Mouse (Mus musculus): ENCODE data around the gene Ppfibp1. TPM values are rescaled to one million over a fixed set of nuclear protein-coding genes. Genes with fewer than 3 reads are reported as not detected.

The Ppfibp1 gene
- total and polyA plus RNA-seq, 2 experiments: 6.9 to 20.8 TPM

- Histone ChIP-seq H3K4me3 (ENCODE audit: insufficient read depth, low read depth, low read length) (no peak overlapping the region), H3K4me1 (ENCODE audit: control insufficient read depth, insufficient read depth, low read length) (peaks cover 13% of the 10 kb centered on the region), H3K27ac (replicated peaks; ENCODE audit: insufficient read depth, low read depth, low read length) (no peak overlapping the region), H3K36me3 (ENCODE audit: control insufficient read depth, insufficient read depth, low read length) (peaks cover 4% of the 10 kb centered on the region; the same call in 1 of the 2 replicates), H3K27me3 (ENCODE audit: control insufficient read depth, insufficient read depth, low read length) (no peaks in the 10 kb centered on the region), H3K9ac (ENCODE audit: low read depth, low read length) (no peak overlapping the region), H3K79me2 (ENCODE audit: control insufficient read depth, insufficient read depth, low read length) (peaks cover 9% of the 10 kb centered on the region; the same call in 1 of the 2 replicates)
- TF ChIP-seq POLR2A (IDR thresholded peaks at IDR 0.05; ENCODE audit: extremely low read depth, insufficient read depth, low read length) (no peak), CTCF (IDR thresholded peaks at IDR 0.05; ENCODE audit: low read depth, low read length) (no peak)
- DNase-seq (ENCODE audit: extremely low read depth, low read depth, low spot score): no peak
- WGBS: 80% methylated on average over 2 of the region's 2 CpGs
Observed at GRCm38 (mm10) chr6:146890215-146890614, 1.9 kb downstream of the Ppfibp1 start.

- Histone ChIP-seq H3K9ac (ENCODE audit: low read depth, low read length) (no peak overlapping the region; the same call in 1 of the 2 replicates), H3K79me2 (ENCODE audit: control insufficient read depth, insufficient read depth, low read length) (peaks cover 9% of the 10 kb centered on the region; the same call in 1 of the 2 replicates), H3K4me1 (ENCODE audit: control insufficient read depth, insufficient read depth, low read length) (peaks cover 13% of the 10 kb centered on the region), H3K27me3 (ENCODE audit: control insufficient read depth, insufficient read depth, low read length) (no peaks in the 10 kb centered on the region), H3K27ac (replicated peaks; ENCODE audit: insufficient read depth, low read depth, low read length) (no peak overlapping the region), H3K4me3 (ENCODE audit: insufficient read depth, low read depth, low read length) (no peak overlapping the region), H3K36me3 (ENCODE audit: control insufficient read depth, insufficient read depth, low read length) (peaks cover 4% of the 10 kb centered on the region; the same call in 1 of the 2 replicates)
- DNase-seq (ENCODE audit: extremely low read depth, low read depth, low spot score): no peak
- TF ChIP-seq CTCF (IDR thresholded peaks at IDR 0.05; ENCODE audit: low read depth, low read length) (no peak), POLR2A (IDR thresholded peaks at IDR 0.05; ENCODE audit: extremely low read depth, insufficient read depth, low read length) (no peak)
Observed at GRCm38 (mm10) chr6:146890633-146891032, 2.3 kb downstream of the Ppfibp1 start.

GRCm38 (mm10) chr6:146893890-146894289 lies 5.6 kb downstream of the Ppfibp1 start:
- no peak overlapping the region for H3K9ac ChIP-seq (ENCODE audit: low read depth, low read length)
- 65% methylated on average over 2 of the region's 2 CpGs for WGBS

DNA sequence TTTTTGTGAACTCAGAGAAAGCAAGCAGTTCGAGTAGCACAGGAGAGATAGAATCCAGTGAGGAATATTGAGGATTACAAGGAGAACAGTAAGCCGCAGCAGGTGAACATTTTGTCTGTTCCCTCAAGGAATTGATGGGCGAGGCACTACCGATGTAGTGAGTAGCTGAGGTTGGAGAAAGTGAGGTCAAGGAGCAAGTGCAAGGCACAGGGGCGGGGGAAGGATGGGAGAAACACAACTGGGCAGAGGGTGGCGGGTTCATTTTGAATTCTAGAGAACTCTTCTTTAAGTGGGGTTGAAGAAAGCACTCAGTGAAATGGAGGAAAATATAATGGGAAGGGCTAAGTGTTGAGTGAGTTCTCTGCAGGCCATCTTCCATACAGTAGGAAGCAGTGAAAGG lies 10.4 kb downstream of the Ppfibp1 start:
- WGBS: 93% methylated on average over 6 of the region's 6 CpGs
- Histone ChIP-seq H3K27ac (replicated peaks; ENCODE audit: insufficient read depth, low read depth, low read length) (no peak overlapping the region), H3K4me1 (ENCODE audit: control insufficient read depth, insufficient read depth, low read length) (peaks cover 2% of the 10 kb centered on the region), H3K4me3 (ENCODE audit: insufficient read depth, low read depth, low read length) (no peak overlapping the region), H3K36me3 (ENCODE audit: control insufficient read depth, insufficient read depth, low read length) (no peaks in the 10 kb centered on the region), H3K9ac (ENCODE audit: low read depth, low read length) (no peak overlapping the region), H3K79me2 (ENCODE audit: control insufficient read depth, insufficient read depth, low read length) (peaks cover 9% of the 10 kb centered on the region; the same call in 1 of the 2 replicates), H3K27me3 (ENCODE audit: control insufficient read depth, insufficient read depth, low read length) (no peaks in the 10 kb centered on the region)
- TF ChIP-seq POLR2A (IDR thresholded peaks at IDR 0.05; ENCODE audit: extremely low read depth, insufficient read depth, low read length) (no peak), CTCF (IDR thresholded peaks at IDR 0.05; ENCODE audit: low read depth, low read length) (no peak)
- DNase-seq (ENCODE audit: extremely low read depth, low read depth, low spot score): no peak

More at GRCm38 (mm10) chr6:146893890-146894289, 5.6 kb downstream of the Ppfibp1 start:
- no peak for DNase-seq (ENCODE audit: extremely low read depth, low read depth, low spot score)
- H3K4me1 ChIP-seq (ENCODE audit: control insufficient read depth, insufficient read depth, low read length): peaks cover 13% of the 10 kb centered on the region
- peaks cover 4% of the 10 kb centered on the region; the same call in 1 of the 2 replicates for H3K36me3 ChIP-seq (ENCODE audit: control insufficient read depth, insufficient read depth, low read length)
- no peaks in the 10 kb centered on the region for H3K27me3 ChIP-seq (ENCODE audit: control insufficient read depth, insufficient read depth, low read length)
- no peak overlapping the region for H3K27ac ChIP-seq (replicated peaks; ENCODE audit: insufficient read depth, low read depth, low read length)
- TF ChIP-seq POLR2A (IDR thresholded peaks at IDR 0.05; ENCODE audit: extremely low read depth, insufficient read depth, low read length) (no peak), CTCF (IDR thresholded peaks at IDR 0.05; ENCODE audit: low read depth, low read length) (no peak)
- H3K4me3 ChIP-seq (ENCODE audit: insufficient read depth, low read depth, low read length): no peak overlapping the region
- H3K79me2 ChIP-seq (ENCODE audit: control insufficient read depth, insufficient read depth, low read length): peaks cover 5% of the 10 kb centered on the region; the same call in 1 of the 2 replicates

DNA sequence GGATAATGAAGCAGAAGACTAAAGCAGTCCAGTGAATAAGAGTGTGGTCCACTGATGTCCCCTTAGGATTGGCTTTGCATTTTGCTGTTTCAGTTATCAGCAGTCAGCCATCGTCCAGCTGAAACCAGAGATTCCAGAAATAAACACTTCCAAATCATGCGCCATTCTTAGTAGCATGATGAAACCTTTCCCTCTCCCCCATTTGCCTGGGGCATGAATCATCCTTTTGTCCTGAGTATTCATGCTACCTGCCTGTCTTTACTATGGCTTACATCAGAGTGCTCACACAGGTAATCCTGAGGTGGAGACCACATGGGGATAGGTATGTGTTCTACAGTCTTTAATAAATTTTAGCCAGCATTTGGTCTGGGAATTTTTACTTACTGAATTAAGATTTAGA lies 11.4 kb downstream of the Ppfibp1 start:
- 60% methylated on average over 2 of the region's 2 CpGs for WGBS
- no peak overlapping the region for H3K27ac ChIP-seq (replicated peaks; ENCODE audit: insufficient read depth, low read depth, low read length)
- peaks cover 9% of the 10 kb centered on the region; the same call in 1 of the 2 replicates for H3K79me2 ChIP-seq (ENCODE audit: control insufficient read depth, insufficient read depth, low read length)
- TF ChIP-seq CTCF (IDR thresholded peaks at IDR 0.05; ENCODE audit: low read depth, low read length) (no peak), POLR2A (IDR thresholded peaks at IDR 0.05; ENCODE audit: extremely low read depth, insufficient read depth, low read length) (no peak)
- H3K36me3 ChIP-seq (ENCODE audit: control insufficient read depth, insufficient read depth, low read length): no peaks in the 10 kb centered on the region
- no peaks in the 10 kb centered on the region for H3K27me3 ChIP-seq (ENCODE audit: control insufficient read depth, insufficient read depth, low read length)
- no peak for DNase-seq (ENCODE audit: extremely low read depth, low read depth, low spot score)
- peaks cover 10% of the 10 kb centered on the region for H3K4me1 ChIP-seq (ENCODE audit: control insufficient read depth, insufficient read depth, low read length)
- no peak overlapping the region for H3K4me3 ChIP-seq (ENCODE audit: insufficient read depth, low read depth, low read length)
- H3K9ac ChIP-seq (ENCODE audit: low read depth, low read length): no peak overlapping the region

DNA sequence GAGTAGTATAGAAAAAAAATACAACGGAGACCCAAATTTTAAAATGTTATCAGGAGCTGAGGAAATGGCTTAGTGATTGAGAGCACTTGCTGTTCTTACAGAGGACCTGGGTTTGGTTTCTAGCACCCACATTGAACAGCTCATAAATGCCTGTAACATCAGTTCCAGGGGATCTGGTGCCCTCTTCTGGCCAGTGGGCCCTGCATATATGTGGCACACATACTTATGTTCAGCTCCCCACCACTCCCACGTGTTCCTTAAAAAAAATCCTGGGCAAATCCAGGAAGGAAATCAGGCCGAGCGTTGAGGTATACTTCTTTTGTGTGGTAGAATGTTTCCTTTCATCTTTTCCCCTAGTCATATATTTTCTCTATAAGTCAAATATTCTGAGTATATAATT lies 13.6 kb downstream of the Ppfibp1 start:
- Histone ChIP-seq H3K27me3 (ENCODE audit: control insufficient read depth, insufficient read depth, low read length) (no peaks in the 10 kb centered on the region), H3K4me1 (ENCODE audit: control insufficient read depth, insufficient read depth, low read length) (peaks cover 26% of the 10 kb centered on the region), H3K9ac (ENCODE audit: low read depth, low read length) (no peak overlapping the region), H3K27ac (replicated peaks; ENCODE audit: insufficient read depth, low read depth, low read length) (no peak overlapping the region), H3K36me3 (ENCODE audit: control insufficient read depth, insufficient read depth, low read length) (no peaks in the 10 kb centered on the region), H3K79me2 (ENCODE audit: control insufficient read depth, insufficient read depth, low read length) (peaks cover 9% of the 10 kb centered on the region; the same call in 1 of the 2 replicates), H3K4me3 (ENCODE audit: insufficient read depth, low read depth, low read length) (no peak overlapping the region)
- DNase-seq (ENCODE audit: extremely low read depth, low read depth, low spot score): no peak
- TF ChIP-seq CTCF (IDR thresholded peaks at IDR 0.05; ENCODE audit: low read depth, low read length) (no peak), POLR2A (IDR thresholded peaks at IDR 0.05; ENCODE audit: extremely low read depth, insufficient read depth, low read length) (no peak)
- 97% methylated on average over 4 of the region's 4 CpGs for WGBS
